Mouse (Mus musculus) regulatory T cell (primary cell): ENCODE results near the gene Eif5a.
"Not testable (repeated sequence)": the region's sequence is repeated elsewhere in the genome, so short reads cannot be mapped to it uniquely, and the experiment has no call there.

Experiments used
- in situ Hi-C: fragments of 300-600 bp; cut with MboI, MseI; formaldehyde crosslinking; loops from one replicate; pipeline ENCODE4 v1.15.1; 2025; ENCODE audit warnings: high pct_unique_total_duplicates

Eif5a gene

DNA sequence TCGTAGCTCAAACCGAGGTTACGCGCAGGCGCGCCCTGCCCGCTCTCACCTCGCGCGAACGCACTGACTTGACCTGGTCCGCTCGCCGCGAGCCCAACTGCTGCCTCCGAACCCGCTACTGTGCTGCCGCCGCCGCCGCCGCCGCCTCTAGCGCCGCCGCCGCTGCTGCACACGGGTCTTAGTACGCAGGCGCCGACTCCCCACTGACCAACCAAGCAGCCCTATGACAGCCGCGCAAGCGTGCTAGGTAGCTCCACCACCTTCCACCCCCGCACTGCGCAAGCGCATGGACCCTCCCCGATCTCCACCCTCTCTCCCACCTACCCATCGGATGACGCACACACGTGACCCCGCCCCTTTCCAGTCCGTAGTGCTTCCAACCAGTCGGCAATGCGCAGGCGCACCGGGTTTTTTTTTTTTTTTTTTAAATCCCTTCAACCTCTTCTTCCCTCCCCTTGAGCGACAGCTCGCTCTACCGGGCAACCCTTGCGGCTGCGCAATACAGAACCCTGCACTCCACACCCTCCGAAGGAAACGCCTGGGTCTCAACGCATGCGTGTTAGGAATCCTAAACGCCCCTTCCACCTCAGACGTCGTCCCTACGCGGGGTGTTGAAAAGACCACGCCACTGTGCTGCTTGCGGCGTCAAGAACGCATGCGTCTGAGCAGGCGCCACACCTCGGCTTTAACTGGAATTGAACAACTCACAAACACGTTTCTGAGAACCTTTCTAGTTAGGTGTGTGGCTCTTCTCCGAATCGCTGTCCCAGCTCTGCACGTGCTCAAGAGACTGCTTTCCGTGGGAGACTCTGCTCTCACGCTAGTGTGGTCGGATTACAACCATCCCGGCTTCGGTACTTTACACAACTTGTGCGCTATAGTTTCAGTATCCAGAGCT, at the start of gene Eif5a:
Gene Eif5a (minus strand): TSS at position 845 of the 898 bp plus-strand sequence.
- in situ Hi-C loops, result no loop called here

DNA sequence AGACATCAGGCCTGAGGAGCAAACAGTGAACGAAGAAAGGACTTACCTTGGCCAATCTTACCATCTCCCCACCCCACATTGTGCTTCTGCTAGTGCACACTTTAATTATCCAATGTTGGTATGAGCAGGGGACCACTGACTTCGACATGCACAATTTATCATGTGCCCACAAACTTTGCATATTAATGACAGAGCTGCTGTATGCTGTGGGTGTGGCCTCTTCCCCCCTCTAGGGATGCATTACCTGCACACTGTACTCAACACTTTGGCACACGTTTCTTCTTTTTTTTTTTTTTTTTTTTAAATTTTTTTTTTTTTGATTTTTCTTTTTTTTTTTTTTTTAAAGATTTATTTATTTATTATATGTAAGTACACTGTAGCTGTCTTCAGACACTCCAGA, 49.0 kb upstream of the Eif5a start:
- in situ Hi-C loops, result no loop called here

DNA sequence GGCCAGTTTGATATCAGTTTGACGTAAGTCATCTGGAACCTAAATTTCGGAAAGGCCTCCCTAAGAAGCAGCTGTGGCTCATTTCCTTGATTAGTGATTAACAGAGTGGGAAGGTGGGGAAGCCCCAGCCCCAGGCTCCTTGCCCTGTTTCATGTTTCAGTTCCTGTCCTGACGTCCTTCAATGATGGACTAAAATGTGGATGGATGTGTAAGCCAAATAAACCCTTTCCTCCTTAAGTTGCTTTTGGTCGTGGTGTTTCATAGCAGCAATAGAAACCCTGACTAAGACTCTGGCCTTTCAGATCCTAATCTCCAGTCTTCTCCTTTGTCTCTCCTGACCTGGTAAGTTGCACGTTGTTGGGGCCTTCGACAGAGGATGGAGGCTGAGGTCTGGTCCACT, 48.5 kb upstream of the Eif5a start:
- in situ Hi-C loops, result no loop called here

DNA sequence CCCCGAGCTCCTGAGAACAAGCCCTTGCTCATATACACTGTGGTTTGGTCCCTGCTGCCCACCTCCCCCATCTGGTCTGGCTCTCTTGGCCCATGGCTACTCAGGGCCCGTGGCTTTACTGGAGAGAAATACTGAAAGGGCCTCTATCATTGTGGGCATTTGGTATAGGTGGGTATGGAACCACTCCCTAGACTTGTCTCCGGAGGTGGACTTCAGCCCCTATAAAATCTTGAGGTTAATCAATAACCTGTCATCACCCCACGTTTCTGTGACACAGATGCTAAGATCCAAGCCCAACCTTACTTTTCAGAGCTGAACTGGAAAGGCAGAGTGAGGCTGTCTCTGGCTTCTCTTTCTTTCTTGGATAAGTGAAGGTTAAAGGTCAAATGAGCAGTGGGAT, 47.0 kb upstream of the Eif5a start:
- in situ Hi-C loops, result no loop called here

DNA sequence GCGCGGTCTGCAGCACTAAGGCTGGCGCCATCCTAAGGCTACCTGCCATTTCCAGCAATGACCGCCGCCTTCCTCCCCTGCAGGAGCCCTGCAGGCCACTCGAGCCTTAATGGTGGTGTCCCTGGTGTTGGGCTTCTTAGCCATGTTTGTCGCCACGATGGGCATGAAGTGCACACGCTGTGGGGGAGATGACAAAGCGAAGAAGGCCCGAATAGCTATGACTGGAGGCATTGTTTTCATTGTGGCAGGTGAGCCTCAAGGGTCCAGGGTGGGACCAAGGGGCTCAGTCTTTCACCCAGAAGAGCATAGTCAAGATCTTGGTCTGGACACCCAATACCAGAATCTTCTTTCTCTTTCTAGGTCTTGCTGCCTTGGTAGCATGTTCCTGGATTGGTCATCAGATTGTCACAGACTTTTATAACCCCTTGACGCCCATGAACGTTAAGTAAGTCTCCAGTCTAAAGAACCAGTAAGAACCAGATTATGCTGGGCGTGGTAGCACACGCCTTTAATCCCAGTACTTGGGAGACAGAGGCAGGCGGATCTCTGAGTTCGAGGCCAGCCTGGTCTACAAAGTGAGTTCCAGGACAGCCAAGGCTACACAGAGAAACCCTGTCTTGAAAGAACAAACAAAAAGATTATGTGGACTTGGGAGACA, 45.2 kb upstream of the Eif5a start:
- in situ Hi-C loops, result no loop called here

DNA sequence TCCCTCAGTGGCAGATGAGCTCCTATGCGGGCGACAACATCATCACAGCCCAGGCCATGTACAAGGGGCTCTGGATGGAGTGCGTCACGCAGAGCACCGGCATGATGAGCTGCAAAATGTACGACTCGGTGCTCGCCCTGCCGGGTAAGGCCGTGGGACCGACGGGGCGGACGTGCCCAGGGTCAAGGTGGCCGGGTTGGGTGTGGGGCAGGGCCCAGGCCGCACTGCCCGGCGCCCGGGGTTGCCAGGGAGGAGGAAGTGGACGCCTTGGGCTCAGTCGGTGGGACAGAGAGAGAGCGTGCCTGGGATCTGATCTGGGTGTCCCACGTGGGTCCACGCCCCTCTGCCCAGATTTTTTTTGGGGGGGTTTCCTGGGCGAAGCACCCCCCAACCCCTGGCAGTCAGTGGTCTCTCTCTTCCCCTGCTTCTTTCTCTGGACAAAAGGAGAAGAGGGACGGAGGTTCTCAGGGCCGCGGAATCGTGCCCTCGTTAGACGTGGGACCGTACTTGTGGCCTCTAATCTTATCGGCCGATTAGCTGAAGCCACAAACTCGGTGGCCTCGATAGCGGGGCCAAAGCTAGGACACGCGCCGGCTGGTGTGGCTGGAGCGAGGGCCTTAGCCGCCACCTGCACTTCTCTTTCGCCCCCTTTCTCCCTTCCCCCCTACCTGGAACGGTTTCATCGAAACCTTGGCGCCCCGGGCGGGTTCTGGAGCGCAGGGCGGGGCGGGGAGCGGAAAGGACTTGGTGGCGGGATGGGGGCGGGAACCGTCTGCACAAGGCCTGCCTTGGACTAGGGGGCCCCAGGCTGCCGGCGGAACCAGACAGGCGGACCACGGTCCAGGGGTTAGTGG, 44.5 kb upstream of the Eif5a start:
- in situ Hi-C loops, result no loop called here

DNA sequence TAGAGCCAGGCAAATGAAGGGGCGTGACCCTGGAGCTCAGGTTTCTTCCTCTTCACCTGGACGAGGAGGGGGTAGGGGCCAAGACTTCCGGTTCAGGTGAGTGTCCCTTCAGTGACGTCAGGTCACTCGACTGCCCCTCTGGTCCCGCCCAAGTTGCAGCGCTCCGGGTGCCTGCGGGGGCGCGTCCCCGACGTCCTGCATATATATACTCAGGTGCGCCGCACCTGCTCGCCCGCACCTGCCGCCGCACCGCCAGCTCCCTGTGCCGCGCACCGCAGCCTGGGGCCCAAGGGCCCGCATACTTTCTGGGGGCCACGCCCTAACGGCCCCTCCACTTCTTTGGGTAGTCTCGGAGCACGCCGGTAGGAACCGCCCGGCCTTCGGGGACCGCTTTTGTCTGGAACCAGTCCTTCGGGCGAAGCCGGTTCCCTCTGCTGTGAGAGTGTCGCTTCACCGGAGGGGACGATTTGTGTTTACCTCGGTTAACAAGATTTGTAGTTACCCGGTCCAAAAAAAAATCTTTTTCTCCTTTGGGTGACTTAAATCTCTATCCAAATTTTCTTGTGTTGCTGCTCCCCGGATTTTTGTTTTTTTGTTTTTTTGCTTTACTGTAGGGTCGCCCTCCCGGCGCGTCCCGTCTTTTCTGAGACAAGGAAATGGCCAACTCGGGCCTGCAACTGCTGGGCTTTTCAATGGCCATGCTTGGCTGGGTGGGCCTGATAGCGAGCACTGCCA, 43.7 kb upstream of the Eif5a start:
- in situ Hi-C loops, result no loop called here

DNA sequence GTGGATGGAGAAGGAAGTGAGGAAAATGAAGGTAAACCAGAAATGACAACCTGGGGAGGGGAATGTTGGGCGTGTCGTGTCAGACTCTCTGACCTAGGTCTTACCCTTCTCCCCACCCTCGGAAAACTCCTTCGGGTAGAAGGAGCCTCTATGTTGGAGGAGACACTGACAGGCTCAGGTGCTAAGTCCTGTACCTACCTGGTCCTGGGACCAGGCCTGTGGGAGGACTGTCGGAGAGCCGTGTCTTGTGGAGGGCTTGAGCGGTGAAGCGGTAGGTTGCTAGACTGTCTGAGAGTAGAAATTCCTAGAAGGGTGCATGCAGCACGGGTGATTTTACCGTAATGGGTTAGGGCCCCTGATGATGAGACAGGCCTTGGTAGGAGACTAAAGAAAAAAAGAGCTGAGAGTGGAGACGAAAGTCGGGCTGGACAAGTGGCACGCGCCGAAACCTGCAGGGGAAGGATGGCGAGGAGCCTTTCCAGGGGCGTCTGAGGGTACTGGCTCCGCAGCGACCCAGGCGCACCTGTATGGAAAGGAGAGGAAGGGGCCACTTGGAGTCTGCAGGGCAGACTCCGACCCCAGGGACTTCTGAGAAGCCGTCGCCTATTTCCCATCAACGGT, 43.0 kb upstream of the Eif5a start, which contains the start of gene Cldn7:
Gene Cldn7 (plus strand): TSS at position 130 of the 621 bp plus-strand sequence.
- in situ Hi-C loops, result no loop called here

DNA sequence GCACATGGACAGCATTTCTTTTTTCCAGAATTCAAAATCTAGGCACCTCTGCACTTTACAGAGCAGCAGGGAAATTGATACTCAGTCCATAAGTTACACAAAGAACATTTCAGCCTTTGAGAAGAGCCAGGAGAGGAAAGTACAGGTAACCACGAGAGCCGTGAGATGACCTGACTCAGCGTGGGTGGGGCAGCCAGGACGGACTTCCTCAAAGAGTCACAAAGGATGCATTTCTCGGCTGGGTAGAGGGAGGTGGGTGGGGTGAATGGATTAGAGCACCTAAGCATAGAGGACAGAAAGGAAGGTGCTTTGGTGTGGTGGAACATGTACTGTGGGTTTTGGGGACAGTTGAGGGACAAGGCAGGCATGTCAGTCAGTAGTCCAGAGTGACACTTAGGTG, 40.1 kb upstream of the Eif5a start:
- in situ Hi-C loops, result no loop called here

DNA sequence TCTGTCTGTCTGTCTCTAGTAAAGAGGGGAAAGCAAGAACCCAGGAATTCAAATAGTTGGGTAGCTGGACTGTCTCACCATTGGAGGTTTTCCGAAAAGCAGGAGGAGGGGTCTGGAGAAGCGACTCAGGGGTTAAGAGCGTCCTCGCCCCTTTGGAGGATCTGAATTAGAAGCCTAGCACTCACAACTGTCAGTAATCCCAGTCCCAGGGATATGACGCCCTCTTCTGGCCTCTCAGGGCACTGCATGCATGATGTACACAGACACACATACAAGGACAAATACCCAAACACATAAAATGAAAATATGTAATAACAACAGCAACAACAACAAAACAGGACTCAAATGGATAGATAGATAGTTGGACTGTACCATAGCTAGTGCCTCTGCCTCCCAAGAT, 38.9 kb upstream of the Eif5a start:
- in situ Hi-C loops, result no loop called here

DNA sequence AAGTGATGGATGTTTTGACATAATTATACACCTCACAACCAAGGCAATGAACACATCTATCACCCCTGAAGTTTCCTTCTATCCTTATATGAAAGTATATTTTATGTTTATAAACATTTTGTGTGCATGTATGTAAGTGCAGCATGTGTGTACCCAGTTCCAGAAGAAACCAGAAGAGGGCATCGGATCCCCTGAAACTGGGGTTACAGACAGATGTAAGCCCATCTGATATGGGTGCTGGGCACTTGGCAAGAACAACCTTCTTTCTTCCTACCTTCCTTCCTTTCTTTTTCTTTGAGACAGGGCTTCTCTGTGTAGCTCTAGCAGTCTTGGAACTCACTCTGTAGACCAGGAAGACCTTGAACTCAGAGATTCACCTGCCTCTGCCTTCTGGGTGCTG, 34.5 kb upstream of the Eif5a start:
- in situ Hi-C loops, result no loop called here

DNA sequence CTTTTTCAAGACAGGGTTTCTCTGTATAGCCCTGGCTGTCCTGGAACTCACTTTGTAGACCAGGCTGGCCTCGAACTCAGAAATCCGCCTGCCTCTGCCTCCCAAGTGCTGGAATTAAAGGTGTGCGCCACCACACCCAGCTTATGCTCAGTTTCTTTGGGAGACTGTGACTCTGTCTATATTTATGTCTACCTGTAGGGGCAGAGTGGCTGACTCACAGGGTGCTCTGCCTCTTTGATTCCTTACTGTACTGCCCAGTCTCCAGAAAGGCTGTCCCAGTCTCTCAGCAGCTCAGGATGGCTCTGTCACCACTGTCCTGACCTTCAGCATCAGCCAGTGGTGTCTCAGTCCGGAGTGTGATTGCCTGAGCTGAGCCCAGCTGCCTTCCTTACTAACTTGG, 33.9 kb upstream of the Eif5a start:
- in situ Hi-C loops, result not testable (repeated sequence)

DNA sequence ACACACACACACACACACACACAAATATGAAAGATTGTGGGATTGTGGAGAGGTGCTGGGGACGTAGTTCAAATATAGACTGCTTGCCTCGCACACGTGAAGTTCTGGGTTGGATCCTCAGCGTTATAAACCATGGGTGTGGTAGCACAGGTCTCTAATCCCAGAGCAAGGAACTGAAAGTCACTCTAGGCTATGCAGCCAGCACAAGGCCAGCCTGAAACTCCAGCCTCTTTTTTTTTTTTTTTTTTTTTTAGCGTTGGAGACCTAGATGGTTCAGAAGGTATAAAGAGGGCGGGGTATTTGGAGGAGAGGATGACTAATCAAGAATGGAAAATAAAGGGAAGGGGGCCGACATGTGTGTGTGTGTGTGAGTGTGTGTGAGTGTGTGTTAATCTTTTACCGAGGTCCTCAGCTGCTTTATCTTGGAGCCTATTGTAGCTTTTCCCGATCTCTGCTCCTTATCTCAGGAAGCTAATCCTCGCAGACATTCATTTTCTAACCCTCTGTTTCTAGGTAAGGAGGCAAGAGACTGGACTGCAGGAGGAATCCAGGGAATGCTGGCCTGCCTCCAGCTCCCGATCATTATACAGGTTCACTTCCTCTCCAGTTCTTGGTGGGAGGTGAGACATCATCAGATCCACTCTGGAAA, 31.6 kb upstream of the Eif5a start:
- in situ Hi-C loops, result no loop called here

DNA sequence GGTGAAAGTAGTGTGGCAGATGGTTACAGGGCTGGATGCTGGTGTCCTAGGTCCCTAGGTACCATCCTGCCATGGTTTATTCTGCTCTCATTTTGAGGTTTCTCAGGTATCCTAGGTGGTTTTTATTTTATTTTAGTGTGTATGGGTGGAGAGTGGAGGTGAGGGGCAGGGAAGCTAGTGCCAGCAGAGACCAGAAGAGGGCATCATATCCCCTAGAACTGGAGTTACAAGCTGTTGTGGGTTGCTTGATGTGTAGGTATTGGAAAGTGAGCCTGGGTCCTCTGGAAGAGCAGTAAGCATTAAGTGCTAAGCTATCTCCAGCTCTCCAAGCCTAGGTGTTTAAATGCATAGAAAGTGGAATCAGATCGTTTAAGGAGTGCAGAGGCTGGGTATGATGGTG, 30.5 kb upstream of the Eif5a start:
- in situ Hi-C loops, result no loop called here

DNA sequence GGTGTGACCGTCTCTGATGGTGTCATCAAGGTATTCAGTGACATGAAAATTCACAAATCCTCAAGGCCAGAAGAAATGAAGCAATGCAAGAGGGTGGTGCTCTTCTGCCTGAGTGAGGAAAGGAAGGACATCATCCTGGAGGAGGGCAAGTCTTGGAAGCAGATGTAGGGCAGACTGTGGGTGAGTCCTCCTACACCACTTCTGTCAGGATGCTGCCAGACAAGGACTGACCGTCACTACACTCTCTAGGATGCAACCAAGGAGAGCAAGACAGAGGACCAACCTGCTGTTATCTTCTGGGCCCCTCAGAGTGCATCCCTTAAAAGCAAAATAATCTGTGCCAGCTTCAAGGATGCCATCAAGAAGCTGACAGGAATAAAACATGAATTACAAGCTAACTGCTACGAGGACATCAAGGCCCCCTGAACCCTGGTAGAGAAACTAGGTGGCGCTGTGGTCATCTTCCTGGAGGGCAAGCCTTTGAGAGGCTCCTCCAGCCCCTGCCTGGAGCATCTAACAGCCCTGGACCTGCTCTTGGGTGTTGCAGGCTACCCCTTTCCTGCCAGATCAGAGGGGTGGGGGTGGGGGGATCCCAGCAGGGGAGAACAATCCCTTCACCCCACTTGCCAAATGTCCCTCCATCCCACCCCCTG, 29.2 kb upstream of the Eif5a start:
- in situ Hi-C loops, result no loop called here

DNA sequence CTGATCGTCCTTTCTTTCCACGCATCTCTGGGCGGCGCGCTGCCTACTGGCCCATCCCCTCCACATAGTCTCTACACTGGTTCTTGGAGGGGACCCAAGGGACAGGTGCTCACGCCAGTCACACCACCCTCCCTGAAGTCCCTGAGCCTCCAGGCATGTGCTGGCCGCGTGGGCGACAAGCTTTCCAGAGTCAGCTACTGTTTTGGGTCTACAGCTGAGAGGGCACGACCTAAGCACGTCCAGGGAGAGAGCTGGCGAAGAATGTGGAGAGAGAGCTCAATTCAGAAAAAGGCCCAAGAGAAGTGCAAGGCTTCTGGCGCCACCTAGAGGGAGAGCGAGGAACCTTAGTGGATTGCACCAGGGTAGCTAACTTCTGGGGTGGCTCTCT, 27.0 kb upstream of the Eif5a start:
- in situ Hi-C loops, result no loop called here

DNA sequence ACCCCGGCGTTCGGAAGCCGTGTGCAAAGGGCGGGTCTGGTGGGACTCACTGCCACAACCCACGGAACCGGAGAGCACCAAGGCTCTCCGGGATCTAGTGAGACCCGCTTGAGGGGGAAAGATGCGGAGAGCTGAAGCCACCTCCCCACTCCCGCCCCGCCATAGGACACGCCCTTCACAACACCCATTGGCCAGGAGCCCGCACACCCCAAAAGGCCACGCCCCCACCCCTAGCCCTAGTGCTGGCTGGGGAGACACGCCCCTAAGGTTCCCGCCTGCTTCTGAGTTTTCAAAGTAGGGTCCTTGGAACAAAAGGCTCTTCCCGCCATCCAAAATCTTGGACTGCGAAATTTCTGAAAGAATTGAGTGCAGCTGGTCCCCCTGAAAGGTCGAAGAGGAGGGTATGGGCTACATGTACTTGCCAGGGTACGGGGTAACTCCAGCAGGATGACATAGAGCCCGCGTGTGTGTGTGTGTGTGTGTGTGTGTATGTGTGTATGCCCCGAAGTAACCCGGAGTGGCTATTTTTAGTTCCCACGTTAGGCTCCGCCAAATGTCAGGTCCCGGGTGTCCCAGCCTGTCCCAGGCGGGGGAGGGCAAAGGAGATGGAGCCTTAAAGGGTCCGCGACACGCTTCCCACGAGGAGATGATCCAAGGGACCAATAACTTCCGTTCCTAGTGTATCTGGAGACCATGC, 26.5 kb upstream of the Eif5a start, which contains the start of gene Slc2a4:
Gene Slc2a4 (minus strand): TSS at position 123 of the 697 bp plus-strand sequence.
- in situ Hi-C loops, result no loop called here

DNA sequence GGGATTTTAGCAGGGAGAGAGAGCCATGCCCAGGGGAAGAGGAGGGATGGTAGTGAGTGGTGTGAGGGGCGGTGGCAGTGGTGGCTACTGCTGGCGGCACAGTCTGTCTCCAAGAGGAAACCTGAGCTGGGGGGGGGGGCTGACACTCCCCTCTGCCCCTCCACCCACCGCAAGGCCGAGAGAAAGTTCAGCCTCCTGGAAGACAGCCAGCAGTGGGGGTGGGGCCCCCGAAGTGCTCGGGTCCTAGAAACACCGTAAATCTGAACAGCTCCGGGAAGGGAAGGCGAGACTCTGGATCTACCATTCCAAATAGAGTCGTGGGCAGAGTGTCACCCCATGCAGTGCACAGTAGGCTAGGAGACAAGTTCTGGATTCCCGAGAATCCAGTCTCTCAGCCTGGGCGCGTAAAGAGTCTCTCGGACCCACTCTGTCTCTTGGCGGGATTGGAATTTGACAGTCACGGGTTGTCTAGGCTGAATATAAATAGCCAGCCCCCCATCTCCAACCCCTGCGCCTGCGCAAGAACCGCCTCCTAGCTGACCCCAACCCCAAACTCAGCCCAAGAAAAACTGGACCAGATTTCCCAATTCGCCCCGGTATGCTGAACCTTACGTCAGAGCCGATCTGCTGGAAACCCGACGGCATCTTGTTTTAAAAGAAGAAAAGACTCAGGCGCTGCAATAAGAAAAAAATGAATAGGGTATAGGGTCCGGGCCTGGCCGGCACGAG, 25.7 kb upstream of the Eif5a start:
- in situ Hi-C loops, result no loop called here
